Mouse (Mus musculus) hindbrain, postnatal 0 days (tissue): ENCODE measurements at regions not wholly inside any gene's neighbourhood (a gene's known extent, or its start where the extent isn't known, plus 50 kb on each side); places are given as distances from the start of the nearest gene placed in this dataset.

Source experiments
- ATAC-seq: fragments of 200-750 bp; cut with Nextera tagmentation; 2 replicates; pipeline ENCODE4 v1.8.0; 2017; ENCODE audit warnings: mild to moderate bottlenecking, moderate TSS enrichment, moderate library complexity
- DNase-seq: peaks from one replicate; pipeline ENCODE4 v3.0.0-alpha.2; 2015; ENCODE audit warnings: low spot score
- H3K27ac ChIP-seq: fragments of 300-500 bp; sonication (generic); 2 replicates; pipeline ENCODE4 v1.5.1; 2014; ENCODE audit warnings: mild to moderate bottlenecking
- H3K27me3 ChIP-seq: fragments of 300-500 bp; sonication (generic); 2 replicates; pipeline ENCODE4 v1.6.1; 2014; ENCODE audit warnings: low read length, mixed read lengths; ENCODE audit not compliant: insufficient read depth
- H3K36me3 ChIP-seq: fragments of 300-500 bp; sonication (generic); 2 replicates; pipeline ENCODE4 v1.6.1; 2014; ENCODE audit warnings: low read length, mixed read lengths; ENCODE audit not compliant: insufficient read depth
- H3K4me1 ChIP-seq: fragments of 300-500 bp; sonication (generic); 2 replicates; pipeline ENCODE4 v1.6.1; 2014; ENCODE audit warnings: antibody characterized with exemption, low read length, mixed read lengths; ENCODE audit not compliant: insufficient read depth
- H3K4me2 ChIP-seq: fragments of 300-500 bp; sonication (generic); 2 replicates; pipeline ENCODE4 v1.6.1; 2014; ENCODE audit warnings: low read depth, mild to moderate bottlenecking, low read length, moderate library complexity, mixed read lengths
- H3K4me3 ChIP-seq: fragments of 300-500 bp; sonication (generic); 2 replicates; pipeline ENCODE4 v1.5.1; 2014; ENCODE audit warnings: low read length
- H3K9ac ChIP-seq: fragments of 300-500 bp; sonication (generic); replicated peaks from 2 replicates; pipeline ENCODE4 v1.6.1; 2014; ENCODE audit warnings: mild to moderate bottlenecking, low read length, moderate library complexity, mixed read lengths
- H3K9me3 ChIP-seq: fragments of 300-500 bp; sonication (generic); 2 replicates; pipeline ENCODE4 v1.6.1; 2016; ENCODE audit warnings: low read length, mixed read lengths
- CTCF ChIP-seq: IDR thresholded peaks from 2 replicates; pipeline ENCODE4 v1.5.1; 2016; ENCODE audit warnings: antibody characterized with exemption, control low read depth, low read depth
- WGBS: fragments of 180-500 bp; shearing (Covaris S2); extraction: QIAGEN DNeasy Blood & Tissue Kit; methylation state at CpG from one replicate; pipeline ENCODE4 v1.1.7; 2014; 5-methylcytosine and 5-hydroxymethylcytosine counted together

GRCm38 (mm10) chr3:41496931-41497710 lies 58.4 kb upstream of the Jade1 start:
- Histone ChIP-seq H3K4me2 (no peak overlapping the region), H3K9ac (no peak overlapping the region), H3K27me3 (no peaks in the 10 kb centered on the region), H3K36me3 (no peaks in the 10 kb centered on the region), H3K4me1 (no peaks in the 10 kb centered on the region), H3K4me3 (no peak overlapping the region), H3K9me3 (no peaks in the 10 kb centered on the region), H3K27ac (no peak overlapping the region)
- 60% methylated on average over 11 of the region's 13 CpGs for WGBS
- DNase-seq (no peak), ATAC-seq (no peak)
- no peak for TF ChIP-seq CTCF

- Histone ChIP-seq H3K36me3 (no peaks in the 10 kb centered on the region), H3K9me3 (no peaks in the 10 kb centered on the region), H3K9ac (no peak overlapping the region), H3K27me3 (no peaks in the 10 kb centered on the region), H3K27ac (no peak overlapping the region), H3K4me3 (no peak overlapping the region), H3K4me1 (no peaks in the 10 kb centered on the region), H3K4me2 (no peak overlapping the region)
- ATAC-seq (no peak), DNase-seq (no peak)
- no peak for TF ChIP-seq CTCF
- 81% methylated on average over 3 of the region's 3 CpGs for WGBS
Measured at GRCm38 (mm10) chr3:41495893-41496292, 59.6 kb upstream of the Jade1 start.

DNA sequence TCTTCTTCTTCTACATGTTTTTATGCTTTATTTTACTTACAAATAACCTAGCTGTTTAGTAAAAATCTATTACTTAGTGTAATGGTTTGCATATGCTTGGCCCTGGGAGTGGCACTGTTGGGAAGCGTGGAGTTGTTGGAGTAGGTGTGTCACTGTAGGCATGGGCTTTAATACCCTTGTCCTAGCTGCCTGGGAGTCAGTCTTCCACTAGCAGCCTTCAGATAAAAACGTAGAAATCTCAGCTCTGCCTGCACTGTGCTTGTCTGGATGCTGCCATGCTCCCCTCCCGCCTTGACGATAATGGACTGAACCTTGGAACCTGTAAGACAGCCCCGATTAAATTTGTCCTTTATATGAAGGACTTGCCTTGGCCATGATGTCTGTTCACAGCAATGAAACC lies 60.4 kb upstream of the Jade1 start:
- Histone ChIP-seq H3K9ac (no peak overlapping the region), H3K4me1 (no peaks in the 10 kb centered on the region), H3K9me3 (no peaks in the 10 kb centered on the region), H3K27me3 (no peaks in the 10 kb centered on the region), H3K4me3 (no peak overlapping the region), H3K4me2 (no peak overlapping the region), H3K27ac (no peak overlapping the region), H3K36me3 (no peaks in the 10 kb centered on the region)
- ATAC-seq (no peak), DNase-seq (no peak)
- WGBS: 87% methylated on average over 5 of the region's 5 CpGs
- TF ChIP-seq CTCF: no peak

- no peaks in the 10 kb centered on the region for H3K4me1 ChIP-seq
- H3K9ac ChIP-seq: no peak overlapping the region
- ATAC-seq: no peak
- H3K27ac ChIP-seq: no peak overlapping the region
- no peaks in the 10 kb centered on the region for H3K9me3 ChIP-seq
- H3K4me3 ChIP-seq: no peak overlapping the region
- TF ChIP-seq CTCF: no peak
- WGBS: 97% methylated on average over 7 of the region's 7 CpGs
- no peaks in the 10 kb centered on the region for H3K36me3 ChIP-seq
- H3K27me3 ChIP-seq: no peaks in the 10 kb centered on the region
- no peak for DNase-seq
- no peak overlapping the region for H3K4me2 ChIP-seq
Measured at GRCm38 (mm10) chr3:41493472-41493871, 62.1 kb upstream of the Jade1 start.

DNA sequence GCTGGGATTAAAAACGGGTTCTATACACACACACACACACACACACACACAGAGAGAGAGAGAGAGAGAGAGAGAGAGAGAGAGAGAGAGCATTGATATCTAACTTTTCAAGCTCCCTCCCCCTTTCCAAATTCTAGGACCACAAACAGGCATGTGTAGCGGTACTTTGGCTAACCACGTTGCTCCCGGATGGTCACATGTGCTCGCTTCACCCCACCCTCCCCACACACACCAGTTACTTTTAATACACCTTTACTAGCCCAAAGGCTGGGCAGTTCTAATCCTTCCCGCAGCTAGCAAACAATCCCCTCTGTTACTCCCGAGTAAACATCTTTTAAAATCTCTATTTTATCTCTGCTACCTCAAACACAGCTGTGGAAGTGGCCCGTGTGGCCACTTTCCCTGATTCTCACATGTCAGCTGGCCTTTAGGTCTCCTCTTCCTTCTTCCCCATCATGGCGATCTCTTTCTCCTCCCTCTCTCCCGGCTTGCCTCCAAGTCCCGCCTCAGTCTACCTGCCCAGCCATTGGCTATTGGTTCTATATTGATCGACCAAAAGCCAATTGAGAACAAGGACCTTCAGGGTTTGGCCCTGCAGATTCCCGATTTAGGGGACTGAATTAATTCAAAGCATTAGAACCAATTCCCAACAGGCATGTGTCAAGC lies 62.7 kb upstream of the Jade1 start:
- Histone ChIP-seq H3K4me1 (no peaks in the 10 kb centered on the region), H3K27ac (no peak overlapping the region), H3K27me3 (no peaks in the 10 kb centered on the region), H3K4me3 (no peak overlapping the region), H3K9me3 (no peaks in the 10 kb centered on the region), H3K9ac (no peak overlapping the region), H3K36me3 (no peaks in the 10 kb centered on the region), H3K4me2 (no peak overlapping the region)
- WGBS: 92% methylated on average over 13 of the region's 13 CpGs
- no peak for DNase-seq
- TF ChIP-seq CTCF: no peak
- no peak for ATAC-seq

DNA sequence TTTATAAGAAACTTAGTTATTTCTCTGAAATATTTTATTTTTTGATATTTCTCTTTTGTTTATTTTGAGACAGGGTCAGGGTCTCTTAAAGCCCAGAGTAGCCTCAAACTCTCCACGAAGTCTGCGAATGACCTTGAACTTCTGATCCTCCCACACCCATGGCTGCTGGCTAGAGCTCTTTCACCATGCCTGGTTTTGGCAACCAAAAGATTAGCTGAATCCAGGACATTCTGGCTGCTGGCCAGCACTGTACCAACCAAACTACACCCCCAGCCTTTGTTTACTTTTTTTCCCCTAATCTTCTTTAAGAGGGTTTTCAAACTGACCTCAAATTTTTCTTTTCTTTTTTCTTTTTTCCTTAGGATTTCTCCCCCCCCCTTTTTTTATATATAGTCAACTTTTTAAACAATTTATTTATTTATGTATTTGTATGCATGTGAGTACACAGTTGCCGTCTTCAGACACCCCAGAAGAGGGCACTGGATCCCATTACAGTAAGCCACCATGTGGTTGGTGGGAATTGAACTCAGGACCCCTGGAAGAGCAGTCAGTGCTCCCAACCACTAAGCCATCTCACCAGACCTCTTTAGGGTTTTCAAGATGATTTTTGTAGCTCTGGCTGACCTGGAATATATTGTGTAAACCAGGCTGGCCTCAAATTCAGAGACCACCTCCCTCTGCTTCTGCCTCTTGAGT lies 63.4 kb upstream of the Jade1 start:
- Histone ChIP-seq H3K27ac (no peak overlapping the region), H3K4me3 (no peak overlapping the region), H3K9ac (no peak overlapping the region), H3K36me3 (no peaks in the 10 kb centered on the region), H3K9me3 (no peaks in the 10 kb centered on the region), H3K27me3 (no peaks in the 10 kb centered on the region), H3K4me2 (no peak overlapping the region), H3K4me1 (no peaks in the 10 kb centered on the region)
- no peak for ATAC-seq
- TF ChIP-seq CTCF: no peak
- DNase-seq: no peak
- WGBS: 77% methylated on average over 3 of the region's 3 CpGs
